Mouse (Mus musculus) spleen, postnatal 10 days (tissue): ENCODE results near the gene Prss22.
"Not testable (repeated sequence)": the region's sequence is repeated elsewhere in the genome, so short reads cannot be mapped to it uniquely, and the experiment has no call there.

Experiments
- DNase-seq, 2 experiments: peaks; one replicate each; pipeline ENCODE4 v3.0.0; 2021 to 2022; ENCODE audit warnings: low spot score in 2 of 2

The Prss22 gene

DNA sequence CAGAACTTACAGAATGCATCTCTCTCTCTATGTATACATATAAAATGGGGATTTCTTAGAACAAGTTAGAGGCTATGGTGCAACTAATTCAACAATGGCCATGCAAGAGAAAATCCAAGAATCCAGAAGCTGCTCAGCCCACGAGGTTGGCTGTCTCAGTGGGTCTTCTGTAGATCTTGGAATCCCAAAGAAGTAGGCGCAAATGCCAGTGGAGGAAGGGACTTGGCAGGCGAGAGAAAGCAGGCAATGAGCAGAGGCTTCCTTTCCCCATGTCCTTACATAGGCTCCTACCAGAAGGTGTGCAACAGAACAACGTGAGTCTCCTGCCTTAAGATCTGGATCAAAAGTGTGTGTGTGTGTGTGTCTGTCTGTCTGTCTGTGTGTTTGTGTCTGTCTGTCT is 50.4 kb downstream of the Prss22 start:
- not testable (repeated sequence) for DNase-seq
